Mouse (Mus musculus) heart, adult 2 months (tissue): ENCODE data around the gene Cacnb1.

Experiments
- CTCF ChIP-seq: fragments of 200-600 bp; IDR thresholded peaks from 2 replicates; pipeline ENCODE4 v1.8.1; 2022; ENCODE audit warnings: antibody characterized with exemption, mild to moderate bottlenecking, moderate library complexity
- EP300 ChIP-seq: fragments of 200-500 bp; IDR thresholded peaks from 2 replicates; pipeline ENCODE4 v1.6.1; 2011; ENCODE audit warnings: low read depth, low read length, control low read depth; ENCODE audit not compliant: insufficient read depth

DNA sequence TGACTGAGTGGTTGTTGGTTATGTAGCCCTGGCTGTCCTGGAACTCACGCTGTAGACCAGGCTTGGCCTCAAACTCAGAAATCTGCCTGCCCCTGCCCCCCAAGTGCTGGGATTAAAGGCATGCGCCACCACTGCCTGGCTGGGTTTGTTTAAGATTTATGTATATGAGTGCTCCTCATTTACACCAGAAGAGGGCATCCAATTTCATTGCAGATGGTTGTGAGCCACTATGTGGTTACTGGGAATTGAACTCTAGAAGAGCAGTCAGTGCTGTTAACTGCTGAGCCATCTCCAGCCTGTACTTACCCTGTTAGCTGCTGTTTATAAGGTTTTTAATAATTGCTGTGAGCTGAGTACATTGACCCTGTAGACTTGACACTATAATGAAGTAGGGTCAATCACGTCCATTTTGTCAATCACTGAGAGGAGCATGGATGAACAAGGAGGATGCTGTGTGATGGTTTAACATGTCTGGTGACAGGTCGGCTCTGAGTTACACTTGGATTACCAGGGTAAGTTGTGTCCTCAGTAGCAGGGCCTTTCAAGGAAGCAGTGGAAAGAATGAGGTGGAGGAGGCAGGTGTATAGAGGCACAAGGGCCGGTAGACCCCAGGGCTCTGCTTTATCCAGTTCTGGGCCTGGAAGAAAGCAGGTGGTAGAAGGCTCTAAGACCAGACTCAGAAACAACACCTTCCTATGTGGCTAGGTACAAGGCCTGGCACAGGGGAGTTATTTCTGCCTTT, 8.0 kb upstream of the Cacnb1 start:
- TF ChIP-seq CTCF (no peak), EP300 (no peak)
